Mouse (Mus musculus): ENCODE results near the gene Rftn1.

Rftn1 gene

DNA sequence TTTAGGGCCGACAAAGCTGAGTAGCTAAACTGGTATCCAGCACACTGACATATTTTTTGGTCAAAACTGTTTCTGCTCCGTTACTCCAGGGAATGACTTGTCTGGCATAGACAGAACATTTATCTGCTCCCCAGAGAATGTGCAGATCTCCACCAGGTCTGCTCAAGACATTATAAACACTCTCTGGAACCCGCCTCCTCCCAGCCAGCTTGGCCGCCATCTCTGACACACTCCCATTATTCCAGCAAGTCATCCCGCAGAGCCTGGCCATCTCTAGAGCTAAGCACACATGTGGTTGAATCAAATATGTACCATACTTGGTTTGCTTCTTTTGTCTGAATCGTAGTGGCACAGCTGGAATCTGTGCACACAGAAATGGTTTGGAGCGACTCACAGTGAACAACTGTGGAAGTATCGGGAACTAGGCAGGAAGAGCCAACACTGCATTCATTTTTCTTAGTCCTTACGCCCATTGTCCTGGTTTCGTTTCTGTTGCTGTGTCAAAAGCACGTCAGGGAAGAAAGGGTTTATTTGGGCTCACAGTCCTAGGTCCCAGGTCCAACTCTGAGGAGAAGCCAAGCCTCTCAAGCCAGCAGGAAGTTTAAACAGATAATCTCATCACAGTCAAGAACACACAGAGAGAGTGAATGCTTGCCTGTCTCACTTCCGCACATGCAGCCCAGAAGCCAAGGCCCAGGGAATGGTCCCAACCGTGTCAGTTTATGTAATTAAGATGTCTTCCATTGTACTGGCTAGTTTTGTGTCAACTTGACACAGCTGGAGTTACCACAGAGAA lies 126.4 kb downstream of the Rftn1 start:
- DNase-seq (ENCODE audit: low read depth), result no peak

DNA sequence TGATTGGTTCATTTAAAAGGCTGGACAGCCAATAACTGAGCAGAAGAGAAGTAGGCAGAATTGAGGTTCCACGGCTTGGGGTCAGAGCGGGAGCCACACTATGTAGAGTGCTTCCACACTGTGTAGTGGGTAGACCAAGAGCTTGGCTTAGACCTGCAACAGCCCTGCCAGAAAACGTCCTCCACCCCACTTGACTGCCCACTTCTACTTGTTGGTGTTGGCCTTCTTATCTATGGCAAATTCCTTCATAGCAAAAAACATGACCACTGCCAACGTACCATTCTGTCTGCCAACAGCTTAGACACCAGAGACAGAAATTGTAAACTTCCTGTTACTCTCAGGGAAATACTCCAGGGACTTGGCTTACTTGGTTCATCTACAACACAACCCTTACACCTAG lies 127.8 kb downstream of the Rftn1 start:
- no peak for DNase-seq (ENCODE audit: low read depth)

DNA sequence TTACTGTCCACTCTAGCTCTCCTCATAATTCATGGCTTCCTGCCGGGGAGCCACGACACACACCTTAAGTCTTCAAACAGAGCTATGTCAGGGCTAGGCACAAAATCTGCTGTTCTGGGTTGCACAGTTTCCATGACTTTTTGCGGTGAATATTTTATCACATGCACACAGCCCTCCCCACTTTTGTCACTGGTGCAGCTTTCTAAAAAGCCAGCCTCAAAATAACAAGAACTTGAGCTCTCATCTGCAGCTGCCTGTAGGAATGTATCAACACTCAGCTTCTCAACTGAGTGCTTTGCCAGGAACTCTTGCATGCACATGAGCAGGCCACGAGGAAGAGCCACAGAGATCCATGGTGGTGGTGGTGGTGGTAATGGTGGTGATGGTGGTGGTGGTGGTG lies 129.0 kb downstream of the Rftn1 start:
- no peak for DNase-seq (ENCODE audit: low read depth)

DNA sequence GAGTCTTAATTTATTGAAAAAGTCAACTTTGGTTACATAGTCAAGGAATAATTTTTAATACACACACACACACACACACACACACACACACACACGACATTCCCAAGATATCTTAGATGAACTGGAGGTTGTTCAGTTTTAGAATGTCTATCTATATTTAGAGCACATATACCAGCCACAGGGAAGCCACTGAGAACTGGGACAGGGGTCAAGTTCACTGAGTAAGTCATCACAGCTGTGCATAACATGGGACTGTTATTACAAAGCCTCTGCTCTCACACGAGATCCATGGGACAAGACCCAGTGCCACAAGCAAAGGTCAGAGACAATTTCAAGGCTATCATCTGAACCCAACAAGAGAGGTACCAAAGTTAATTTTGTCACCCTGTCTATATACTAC lies 130.3 kb downstream of the Rftn1 start:
- DNase-seq (ENCODE audit: low read depth), result no peak

DNA sequence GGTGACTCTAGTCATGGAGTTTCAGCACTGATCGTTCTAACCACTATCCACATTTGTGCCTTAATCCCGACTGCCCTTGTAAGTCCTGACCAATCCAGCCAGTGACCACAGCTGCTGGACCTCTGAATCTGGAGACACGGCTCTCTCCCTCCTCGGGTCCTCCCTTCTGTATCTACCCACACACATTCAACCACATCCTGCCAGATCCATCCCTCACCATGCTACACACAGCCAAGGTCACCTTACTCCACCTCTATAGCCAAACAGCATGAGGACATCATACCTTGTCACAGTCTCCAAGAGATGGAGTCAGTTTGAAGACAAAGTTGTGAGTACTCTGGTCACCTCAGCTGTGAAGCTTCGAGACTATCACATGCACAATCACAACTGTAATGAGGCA lies 131.1 kb downstream of the Rftn1 start:
- no peak for DNase-seq (ENCODE audit: low read depth)

DNA sequence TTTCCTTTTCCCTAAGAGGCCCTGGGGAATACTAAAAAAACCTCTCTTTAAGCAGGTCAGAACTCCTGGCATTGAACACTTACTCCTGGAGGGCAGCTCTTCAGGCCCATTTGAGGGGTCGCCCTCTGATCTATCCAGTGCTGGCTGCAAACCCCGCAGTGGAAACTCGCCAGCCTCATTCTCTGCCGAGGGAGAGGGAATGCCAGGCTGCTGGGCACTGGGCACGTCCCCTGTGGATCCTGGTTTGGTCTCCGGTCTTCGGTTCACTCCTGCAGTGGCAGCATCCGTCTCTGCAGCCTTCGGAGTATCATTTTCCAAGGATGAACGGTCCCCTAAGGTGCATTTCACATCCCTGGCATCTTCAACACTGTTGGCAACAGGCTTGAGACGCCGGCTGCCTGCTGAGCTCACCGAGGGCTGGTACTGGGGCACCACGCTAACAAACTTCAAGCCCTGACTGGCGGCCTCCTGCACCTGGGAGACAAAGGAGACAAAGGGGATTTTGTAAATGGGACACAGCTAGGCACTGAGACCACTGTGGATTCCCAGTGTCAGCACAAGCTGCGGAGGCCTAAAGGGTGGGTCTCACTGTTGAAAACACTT lies 135.2 kb downstream of the Rftn1 start:
- no peak for DNase-seq (ENCODE audit: low read depth)

DNA sequence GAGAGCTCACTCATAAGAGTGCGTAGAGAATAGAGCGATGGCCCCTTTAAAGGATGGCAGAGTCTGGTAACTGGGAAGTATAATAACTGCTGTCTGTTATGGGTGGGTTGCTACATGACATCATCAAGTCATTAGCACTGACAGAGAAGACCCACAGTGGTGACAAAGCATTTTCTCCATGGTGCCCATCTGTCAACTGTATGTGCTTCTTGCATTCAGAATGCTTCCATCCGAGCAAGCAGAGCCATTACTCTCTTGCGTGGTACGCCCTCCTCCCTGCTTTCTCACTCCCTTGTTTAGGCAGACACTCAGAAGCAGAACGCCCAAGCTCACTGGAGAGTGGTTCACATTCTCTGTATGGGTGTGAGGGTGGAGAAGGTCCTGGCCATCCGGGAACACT lies 135.9 kb downstream of the Rftn1 start:
- DNase-seq (ENCODE audit: low read depth), result no peak

DNA sequence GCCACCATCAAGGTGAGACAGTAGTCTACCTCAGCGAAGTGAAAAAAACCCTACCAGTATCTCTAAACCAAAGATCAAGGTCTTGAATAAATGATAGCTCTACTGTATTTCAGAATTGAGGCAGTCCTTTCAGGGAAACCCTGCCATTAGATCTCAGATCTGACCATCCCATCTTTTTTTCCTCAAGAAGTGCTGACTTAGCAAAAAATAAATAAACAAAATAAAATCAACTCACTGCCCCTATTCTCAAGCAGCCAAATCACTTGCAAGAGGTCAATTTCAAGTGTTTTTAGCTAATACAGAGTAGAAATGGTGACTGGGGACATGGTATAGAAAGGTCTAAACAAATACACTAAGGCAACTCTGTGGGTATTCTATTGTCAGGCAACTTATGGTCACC lies 136.5 kb downstream of the Rftn1 start:
- DNase-seq (ENCODE audit: low read depth), result no peak

DNA sequence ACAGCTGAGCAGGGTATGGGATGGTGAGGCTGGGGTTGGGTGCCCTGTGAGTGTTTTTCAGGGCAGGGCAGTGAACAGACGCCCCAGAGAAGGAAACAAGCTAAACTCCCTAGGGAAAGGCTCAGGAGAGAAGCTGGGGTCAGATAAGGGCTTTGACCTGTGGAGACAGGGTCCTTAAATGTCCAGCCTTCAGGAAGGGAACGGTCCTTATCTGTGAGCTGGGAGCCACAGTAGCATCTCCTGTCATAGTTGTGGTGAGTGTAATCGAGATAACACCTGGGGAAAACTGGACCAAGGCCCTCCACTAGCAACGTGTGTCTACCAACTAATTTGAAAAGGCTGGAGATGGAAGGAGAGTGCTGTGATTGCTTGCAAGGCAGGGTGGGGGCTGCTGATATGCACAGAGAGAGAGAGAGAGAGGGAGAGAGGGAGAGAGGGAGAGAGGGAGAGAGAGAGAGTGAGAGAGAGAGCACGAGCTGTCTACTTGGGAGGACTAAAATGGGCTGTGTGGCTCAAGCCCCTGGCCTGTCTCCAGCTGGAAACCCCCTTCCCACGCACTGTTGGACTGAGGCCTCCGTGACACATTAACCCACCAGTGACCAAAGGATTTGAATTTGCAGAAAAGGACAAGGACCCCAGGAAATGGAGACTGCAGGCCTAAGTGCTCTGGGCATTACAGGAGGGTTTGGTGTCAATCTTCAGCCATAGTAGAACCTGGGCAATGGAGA lies 137.6 kb downstream of the Rftn1 start:
- DNase-seq (ENCODE audit: low read depth), result no peak

DNA sequence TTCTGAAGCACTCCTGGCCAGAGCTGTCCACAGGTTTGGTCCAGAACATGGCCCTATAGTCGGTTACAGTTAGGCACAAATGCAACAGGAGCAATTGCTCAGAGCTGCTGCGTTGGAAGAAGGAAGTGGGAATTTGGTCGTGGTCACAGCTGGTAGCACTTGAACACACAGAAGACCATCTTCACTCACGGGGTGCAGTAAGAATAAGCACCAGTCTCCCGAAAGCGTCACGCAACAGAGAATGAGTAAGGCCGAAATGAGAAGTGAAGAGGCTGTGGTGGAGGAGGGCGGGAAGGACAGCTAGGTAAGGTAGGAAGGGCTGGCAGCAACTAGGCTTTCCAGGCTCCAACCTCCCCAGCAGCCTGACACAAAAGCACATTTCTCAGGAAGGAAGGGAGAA lies 140.0 kb downstream of the Rftn1 start:
- no peak for DNase-seq (ENCODE audit: low read depth)

DNA sequence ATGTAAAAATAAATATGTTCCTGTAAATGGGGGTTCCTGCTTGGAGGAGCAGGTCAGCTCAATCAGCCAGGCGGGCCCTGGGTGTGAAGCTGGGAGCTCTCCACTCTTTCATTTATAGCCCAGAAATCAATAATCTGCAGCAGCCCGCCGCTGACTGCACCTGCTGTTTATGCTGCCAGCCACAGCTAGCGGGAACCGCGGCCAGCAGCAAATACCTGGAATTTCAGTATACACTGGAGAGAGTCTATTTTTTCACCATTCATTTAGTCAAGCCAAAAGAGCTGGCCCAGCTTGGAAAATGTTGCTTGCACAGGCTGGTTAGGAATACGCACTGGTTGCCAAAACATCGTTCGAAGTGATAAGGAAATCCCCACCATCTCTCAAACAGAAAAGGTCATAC lies 142.3 kb downstream of the Rftn1 start:
- no peak for DNase-seq (ENCODE audit: low read depth)

DNA sequence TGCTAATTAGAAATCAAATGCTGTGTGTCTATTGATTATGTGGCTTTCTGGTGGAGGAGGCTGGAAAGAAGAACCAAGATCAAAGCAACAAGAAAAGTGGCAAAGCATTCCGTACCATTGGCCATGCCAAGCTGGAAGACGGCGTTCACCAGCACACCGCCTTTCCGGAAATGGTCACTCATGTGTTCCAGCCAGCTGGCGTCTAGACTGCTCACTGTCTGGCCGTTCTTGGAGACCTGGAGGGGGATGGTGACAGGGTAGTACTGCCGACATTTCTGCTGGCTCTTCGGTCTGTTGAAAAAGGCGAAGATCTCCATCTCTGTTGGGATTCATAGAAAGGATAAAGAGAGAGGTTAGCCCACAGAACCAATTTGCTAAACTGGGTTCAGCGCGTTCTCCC lies 143.3 kb downstream of the Rftn1 start:
- no peak for DNase-seq (ENCODE audit: low read depth)

DNA sequence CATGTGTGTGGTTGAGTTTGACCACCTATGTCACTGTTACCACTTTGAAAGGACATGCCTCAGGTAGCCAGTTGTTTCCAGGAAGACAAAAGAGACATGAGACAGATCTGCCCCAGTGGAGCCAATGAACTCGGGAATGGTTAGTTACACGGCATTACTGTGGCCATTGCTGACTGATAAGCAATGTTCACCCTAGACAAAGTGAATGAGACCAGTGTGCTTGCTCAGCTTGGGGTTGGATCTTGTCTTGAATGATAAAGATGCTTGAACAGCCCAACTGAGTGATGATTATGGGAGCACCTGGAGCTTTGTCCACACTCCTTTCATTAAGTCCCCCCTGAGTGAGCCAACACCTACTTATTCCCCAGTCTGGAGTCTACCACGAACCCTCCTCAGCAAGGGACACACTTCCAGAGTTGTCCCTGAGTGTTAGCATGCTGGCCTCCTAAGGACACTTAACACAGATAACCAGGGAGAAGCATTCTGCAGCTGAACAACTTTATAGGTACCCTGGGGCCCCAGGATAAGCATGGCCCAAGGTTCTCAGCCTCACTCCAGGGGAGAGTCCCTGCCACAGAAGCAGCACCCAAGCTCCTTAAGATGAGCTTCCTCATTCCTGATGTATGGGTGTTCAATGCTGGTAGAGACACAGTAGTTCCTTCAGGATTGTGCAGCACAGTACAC lies 149.6 kb downstream of the Rftn1 start:
- DNase-seq (ENCODE audit: low read depth), result no peak

DNA sequence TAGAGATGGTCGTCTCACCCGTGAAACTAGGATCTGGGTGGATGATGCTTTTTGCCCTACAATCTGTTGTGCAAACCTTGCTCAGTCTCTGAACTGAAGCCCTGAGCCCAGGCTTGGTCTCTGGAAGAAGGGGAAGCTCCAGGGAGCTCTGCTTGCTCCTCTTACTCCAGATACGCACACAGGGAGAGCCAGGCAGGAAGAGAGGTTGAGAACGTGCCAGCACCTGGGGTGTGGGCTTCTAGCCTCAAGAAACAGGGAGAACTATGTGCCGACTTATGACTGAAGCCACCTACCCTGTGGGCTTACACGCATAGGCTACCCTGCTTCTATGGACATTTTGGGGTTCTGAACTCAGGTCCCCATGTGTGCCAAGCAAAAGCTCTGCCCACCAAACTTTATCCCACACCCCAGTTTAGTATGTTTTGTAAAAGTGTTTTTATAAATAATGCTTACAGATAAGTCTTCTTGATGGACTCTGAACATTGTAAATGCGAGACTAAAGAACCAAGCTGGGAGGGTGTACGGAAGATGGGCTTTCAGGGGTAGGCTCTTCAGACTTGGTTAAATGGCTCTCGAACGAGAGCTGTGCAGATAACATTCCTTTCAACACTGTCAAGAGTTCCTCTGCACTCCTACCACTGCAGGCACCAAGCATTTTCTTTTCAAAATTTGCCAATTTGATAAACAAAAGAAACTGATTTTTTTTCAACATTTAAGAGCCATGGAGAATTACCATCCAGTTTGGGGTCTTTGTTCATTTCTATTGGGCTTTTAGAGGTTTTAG lies 152.4 kb downstream of the Rftn1 start:
- DNase-seq (ENCODE audit: low read depth), result no peak

DNA sequence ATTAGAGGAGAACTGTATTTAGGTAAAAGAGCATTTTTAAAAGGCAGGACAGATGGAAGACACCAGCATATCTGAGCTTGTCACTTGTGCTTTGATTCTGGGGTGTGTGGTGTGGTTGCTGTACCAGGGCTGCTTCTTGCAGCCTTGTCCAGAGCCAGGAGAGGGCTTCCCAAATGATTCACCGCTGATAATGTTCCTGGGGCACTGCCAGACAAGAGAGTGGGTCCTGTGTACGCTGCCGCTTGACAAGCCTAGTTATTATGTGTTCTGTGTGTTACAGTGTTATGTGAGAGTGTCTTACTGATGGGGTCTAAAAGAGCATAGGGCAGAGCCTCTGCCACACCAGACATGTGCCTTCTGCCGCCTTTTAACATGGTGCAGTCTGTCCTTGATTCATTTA lies 153.1 kb downstream of the Rftn1 start:
- no peak for DNase-seq (ENCODE audit: low read depth)

DNA sequence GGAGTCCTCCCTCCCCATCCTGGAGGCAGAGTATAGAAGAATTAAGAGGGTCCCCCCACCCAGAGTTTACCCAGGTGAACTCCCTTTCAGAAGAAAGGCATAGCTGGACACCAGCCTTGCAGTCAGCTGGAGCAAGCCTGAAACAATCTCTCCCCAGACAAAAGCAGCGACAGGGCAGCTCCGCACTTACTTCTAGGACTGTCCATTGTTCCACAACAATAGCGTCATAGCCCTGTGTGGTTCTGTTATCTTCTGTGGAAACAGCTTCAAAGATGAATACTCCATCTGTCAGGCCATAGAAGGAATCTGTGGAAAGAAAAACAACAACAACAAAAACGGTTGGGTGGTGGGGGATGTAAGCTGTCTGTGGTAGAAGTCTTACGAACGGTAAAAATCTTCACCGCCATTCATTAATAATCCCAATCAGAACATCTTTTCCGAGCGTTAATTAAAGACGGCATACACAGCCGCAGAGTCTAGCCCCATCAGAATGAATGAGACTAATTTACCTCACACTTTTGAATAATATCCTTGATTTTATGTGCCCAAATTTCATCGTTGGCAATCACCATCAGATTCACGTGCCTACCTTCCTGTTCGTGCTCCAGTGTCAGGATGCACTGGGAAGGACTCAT lies 153.6 kb downstream of the Rftn1 start:
- no peak for DNase-seq (ENCODE audit: low read depth)

DNA sequence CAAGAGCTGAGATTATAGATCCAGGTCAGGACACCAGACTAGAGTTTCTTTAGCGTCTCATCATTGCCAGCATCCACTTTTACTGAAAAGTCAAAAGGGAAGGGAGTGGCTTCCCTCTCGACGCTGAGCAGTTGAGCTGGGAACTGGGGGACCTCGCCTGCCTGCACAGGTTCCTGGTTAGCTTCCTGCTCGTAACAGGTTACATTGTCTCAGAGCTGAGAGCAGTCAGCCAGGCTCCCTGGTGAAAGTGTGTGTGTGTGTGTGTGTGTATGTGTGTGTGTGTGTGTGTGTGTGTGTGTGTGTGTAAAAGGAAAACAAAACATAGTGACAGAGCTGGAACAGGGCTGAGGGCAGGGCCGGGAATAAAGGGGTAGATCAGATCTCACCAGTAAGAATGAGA lies 156.8 kb downstream of the Rftn1 start:
- no peak for DNase-seq (ENCODE audit: low read depth)

DNA sequence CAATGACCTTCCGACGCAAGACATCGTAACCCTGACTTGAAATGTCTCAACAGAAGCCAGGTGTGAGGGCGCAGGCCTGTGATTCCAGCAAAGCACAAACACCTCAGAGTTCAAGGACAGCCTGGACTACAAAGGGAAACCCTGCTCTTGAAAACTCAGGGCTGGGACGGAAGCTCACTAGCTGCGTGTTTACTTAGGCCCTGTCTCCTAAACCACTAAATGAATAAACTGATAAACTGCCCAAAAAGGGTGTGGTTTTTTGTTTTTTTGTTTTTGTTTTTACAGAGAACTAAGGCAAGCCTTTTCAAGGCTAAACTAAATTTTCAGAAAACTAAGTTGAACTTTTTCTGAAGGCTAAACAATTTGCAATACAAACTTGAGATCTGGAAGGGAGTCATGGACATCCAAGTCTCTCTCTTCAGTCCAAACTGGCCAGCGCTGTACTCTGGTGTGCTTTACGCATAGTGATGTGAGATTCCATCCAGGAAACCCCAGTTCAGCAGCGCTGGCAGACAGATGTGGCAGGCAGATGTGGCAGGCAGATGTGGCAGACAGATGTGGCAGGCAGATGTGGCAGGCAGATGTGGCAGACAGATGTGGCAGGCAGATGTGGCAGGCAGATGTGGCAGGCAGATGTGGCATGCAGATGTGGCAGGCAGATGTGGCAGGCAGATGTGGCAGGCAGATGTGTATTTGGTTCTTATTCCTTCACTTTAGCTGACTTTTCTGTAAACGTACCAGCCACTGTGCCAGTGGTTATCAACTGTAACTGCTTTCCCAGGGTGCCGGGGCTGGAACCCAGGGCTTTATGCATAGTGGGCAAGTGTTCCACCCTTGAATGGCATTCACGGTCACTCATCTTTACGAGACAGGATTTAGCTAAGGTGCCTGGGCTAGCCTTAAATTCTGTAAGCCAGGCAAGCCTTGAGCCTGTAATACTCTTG lies 158.7 kb downstream of the Rftn1 start:
- no peak for DNase-seq (ENCODE audit: low read depth)

DNA sequence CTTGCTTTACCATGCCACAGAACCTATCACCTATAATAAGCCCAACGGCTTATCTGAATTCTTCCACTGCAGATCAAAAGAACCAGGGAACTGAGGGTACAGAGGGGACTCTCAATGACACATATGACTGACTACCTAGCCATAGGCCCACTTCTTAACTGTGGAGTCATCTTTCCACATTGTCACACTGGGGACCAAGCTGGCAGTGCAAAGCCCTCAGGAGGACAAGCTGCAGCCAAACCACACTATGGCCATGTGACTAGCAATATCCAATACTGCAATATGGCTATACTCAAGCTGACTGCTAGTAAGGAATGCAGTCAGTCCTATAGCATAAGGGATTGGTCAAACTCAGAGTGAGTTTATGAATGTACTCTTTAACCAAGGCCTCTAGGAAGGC lies 164.8 kb downstream of the Rftn1 start:
- DNase-seq (ENCODE audit: low read depth), result no peak

DNA sequence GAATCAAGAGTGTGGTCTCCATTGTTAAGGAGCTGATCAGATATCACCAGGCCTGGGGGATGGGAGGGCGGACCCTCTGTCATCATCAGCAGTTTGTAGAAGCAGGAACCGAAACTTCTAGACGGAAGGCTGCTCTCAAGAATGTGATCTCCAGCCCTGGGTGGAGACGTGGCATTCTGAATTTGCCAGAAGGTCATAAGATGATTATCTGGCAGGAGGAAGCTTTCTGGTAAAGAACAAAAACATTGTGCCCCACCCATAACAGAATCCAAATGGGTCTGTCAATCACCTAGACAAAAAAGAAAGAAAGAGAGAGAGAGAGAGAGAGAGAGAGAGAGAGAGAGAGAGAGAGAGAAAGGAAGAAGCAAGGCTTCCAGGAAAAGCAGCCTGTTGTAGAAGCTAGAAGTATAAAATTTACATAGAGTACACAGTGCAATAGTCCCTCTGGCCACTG lies 165.3 kb downstream of the Rftn1 start:
- DNase-seq (ENCODE audit: low read depth), result peak; percentile 13
